Mouse (Mus musculus): ENCODE measurements around the gene Gm5286. TPM values are rescaled to one million over a fixed set of nuclear protein-coding genes. Genes with fewer than 3 reads are reported as not detected.
"Not testable (repeated sequence)": the region's sequence is repeated elsewhere in the genome, so short reads cannot be mapped to it uniquely, and the experiment has no call there.

Gene Gm5286
- not detected in 2 replicates for polyA plus RNA-seq (2012; rRNA removed)

DNA sequence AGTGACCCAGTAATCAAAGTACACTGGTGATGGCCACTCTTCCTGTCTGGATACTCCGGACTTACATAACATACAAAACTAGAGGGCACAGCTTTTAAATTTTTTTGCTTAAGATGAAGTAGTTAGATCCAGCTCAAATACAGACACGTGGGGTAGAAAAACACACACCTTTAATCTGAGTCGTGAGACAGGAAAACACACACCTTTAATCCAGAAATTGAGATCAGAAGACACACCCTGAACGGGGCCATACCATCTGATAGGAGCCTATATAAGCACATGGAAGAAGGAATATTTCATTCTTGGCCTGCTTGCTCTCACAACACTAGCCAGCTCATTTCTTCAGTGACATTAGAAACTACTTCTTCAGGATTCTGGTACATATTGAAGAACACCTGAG, at the start of gene Gm5286:
Gene Gm5286, plus strand, starts transcription at position 301 of the 400 bp plus-strand sequence.
- not testable (repeated sequence) for DNase-seq (ENCODE audit: extremely low spot score in 1 of 2, low spot score in 1 of 2)

DNA sequence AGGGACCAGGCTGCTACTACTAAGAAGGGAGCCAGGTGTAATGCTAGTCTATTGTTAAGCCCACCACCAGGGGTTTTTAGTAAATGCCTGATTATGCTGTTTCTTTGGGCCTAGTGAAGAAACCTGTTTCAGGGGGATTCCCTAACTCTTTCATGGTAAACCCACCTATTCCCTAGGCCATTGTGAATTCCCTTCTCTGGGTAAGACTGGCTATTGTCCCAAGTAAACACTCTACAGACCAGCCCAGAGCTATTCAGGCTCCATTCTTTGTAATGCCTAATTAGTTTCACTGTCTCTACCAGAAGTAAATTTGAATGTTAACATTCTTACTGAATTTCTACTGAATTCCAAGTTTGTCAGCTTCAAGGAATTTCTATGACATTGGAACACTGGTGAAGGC, 29.2 kb upstream of the Gm5286 start:
- DNase-seq (ENCODE audit: extremely low spot score in 1 of 2, low spot score in 1 of 2): not testable (repeated sequence)

DNA sequence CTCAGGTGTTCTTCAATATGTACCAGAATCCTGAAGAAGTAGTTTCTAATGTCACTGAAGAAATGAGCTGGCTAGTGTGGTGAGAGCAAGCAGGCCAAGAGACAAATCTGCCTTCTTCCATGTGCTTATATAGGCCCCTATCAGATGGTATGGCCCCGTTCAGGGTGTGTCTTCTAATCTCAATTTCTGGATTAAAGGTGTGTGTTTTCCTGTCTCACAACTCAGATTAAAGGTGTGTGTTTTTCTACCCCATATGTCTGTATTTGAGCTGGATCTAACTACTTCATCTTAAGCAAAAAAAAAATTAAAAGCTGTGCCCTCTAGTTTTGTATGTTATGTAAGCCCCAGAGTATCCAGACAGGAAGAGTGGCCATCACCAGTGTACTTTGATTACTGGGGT, 18.4 kb upstream of the Gm5286 start, which contains the start of gene Gm10696:
Gene Gm10696, minus strand, starts transcription at position 101 of the 400 bp plus-strand sequence.
- not testable (repeated sequence) for DNase-seq (ENCODE audit: extremely low spot score in 1 of 2, low spot score in 1 of 2)

Other genes with a start within 250 kb of the Gm5286 start
- not detected in 2 replicates for gene Tdpoz5, start 235.4 kb upstream of the Gm5286 start, polyA plus RNA-seq (2012; rRNA removed)
- not detected in 2 replicates for gene Gm9125, start 141.8 kb upstream of the Gm5286 start, polyA plus RNA-seq (2012; rRNA removed)
- not detected in 2 replicates for gene Gm10697, start 124.1 kb upstream of the Gm5286 start, polyA plus RNA-seq (2012; rRNA removed)
- not detected in 2 replicates for gene Gm10696, start 18.5 kb upstream of the Gm5286 start, polyA plus RNA-seq (2012; rRNA removed)
- gene Gm4778, start 67.3 kb downstream of the Gm5286 start, polyA plus RNA-seq (2012; rRNA removed): not detected in 2 replicates
- 18.7 and 22.1 TPM in 2 replicates for gene Them4, start 113.4 kb downstream of the Gm5286 start, polyA plus RNA-seq (2012; rRNA removed)
- gene Them5, start 145.4 kb downstream of the Gm5286 start, polyA plus RNA-seq (2012; rRNA removed): not detected in 2 replicates
- gene C2cd4d, start 165.7 kb downstream of the Gm5286 start, polyA plus RNA-seq (2012; rRNA removed): 1.4 and 1.5 TPM in 2 replicates
- 0.95 and 1.1 TPM in 2 replicates for gene Rorc, start 176.1 kb downstream of the Gm5286 start, polyA plus RNA-seq (2012; rRNA removed)
- gene Lingo4, start 201.8 kb downstream of the Gm5286 start, polyA plus RNA-seq (2012; rRNA removed): 0.40 and 0.55 TPM in 2 replicates
- gene Tdrkh, start 216.6 kb downstream of the Gm5286 start, polyA plus RNA-seq (2012; rRNA removed): 15.5 and 17.0 TPM in 2 replicates
- 49.4 and 52.5 TPM in 2 replicates for gene Mrpl9, start 246.6 kb downstream of the Gm5286 start, polyA plus RNA-seq (2012; rRNA removed)
- 0.19 and 0.28 TPM in 2 replicates for gene Oaz3, start 247.2 kb downstream of the Gm5286 start, polyA plus RNA-seq (2012; rRNA removed)